Mouse (Mus musculus) spleen, adult 2 months (tissue): ENCODE data around the gene Kcnh7. TPM values are rescaled to one million over a fixed set of nuclear protein-coding genes. Genes with fewer than 3 reads are reported as not detected.

Experiments used
- DNase-seq, 2 experiments: peaks; one replicate each; pipeline versions ENCODE4 v3.0.0 to v3.0.0-alpha.2; 2012 to 2021; ENCODE audit warnings: low spot score in 2 of 2, low read depth in 1 of 2
- H3K27ac ChIP-seq: fragments of 200-500 bp; 2 replicates; pipeline ENCODE4 v1.5.1; 2012; ENCODE audit warnings: low read length, inconsistent platforms; ENCODE audit not compliant: insufficient read depth
- H3K27me3 ChIP-seq: fragments of 200-500 bp; 2 replicates; pipeline ENCODE4 v1.6.1; 2012; ENCODE audit warnings: mild to moderate bottlenecking, moderate library complexity, low read length, inconsistent platforms; ENCODE audit not compliant: control insufficient read depth, insufficient read depth
- H3K36me3 ChIP-seq: fragments of 200-500 bp; 2 replicates; pipeline ENCODE4 v1.6.1; 2012; ENCODE audit warnings: mild to moderate bottlenecking, low read length, inconsistent platforms; ENCODE audit not compliant: control insufficient read depth, insufficient read depth
- H3K4me1 ChIP-seq: fragments of 200-500 bp; 2 replicates; pipeline ENCODE4 v1.6.1; 2011; ENCODE audit warnings: inconsistent platforms; ENCODE audit not compliant: control insufficient read depth, insufficient read depth, insufficient read length
- H3K4me3 ChIP-seq: fragments of 200-500 bp; 2 replicates; pipeline ENCODE4 v1.5.1; 2011; ENCODE audit warnings: mild to moderate bottlenecking, inconsistent platforms; ENCODE audit not compliant: insufficient read depth, insufficient read length; ENCODE audit errors: extremely low read depth
- CTCF ChIP-seq: fragments of 200-500 bp; IDR thresholded peaks from 2 replicates; pipeline ENCODE4 v1.5.1; 2011; ENCODE audit warnings: mild to moderate bottlenecking, inconsistent platforms; ENCODE audit not compliant: insufficient read depth, insufficient read length, insufficient replicate concordance; ENCODE audit errors: extremely low read depth
- POLR2A ChIP-seq: fragments of 200-500 bp; IDR thresholded peaks from 2 replicates; pipeline ENCODE4 v1.6.1; 2011; ENCODE audit warnings: low read depth, low read length, inconsistent platforms
- WGBS: fragments of 180-500 bp; shearing (Covaris S2); methylation state at CpG from one replicate; pipeline ENCODE4 v1.1.7; 2018; 5-methylcytosine and 5-hydroxymethylcytosine counted together
- polyA plus RNA-seq: library from polyadenylated mRNA; depleted of rRNA; stranded (reverse); fragments of >200 nt; gene quantifications from 2 replicates; pipeline ENCODE4 v1.2.3, GENCODE M21; 2012; rRNA removed

Kcnh7 gene
- not detected in 2 replicates for polyA plus RNA-seq

GRCm38 (mm10) chr2:63183563-63184545 lies at the start of gene Kcnh7:
Gene Kcnh7, minus strand, starts transcription at chr2:63184287.
- Histone ChIP-seq H3K27ac (no peak within 1 kb of the TSS), H3K27me3 (no peaks in the 10 kb centered on the region), H3K4me3 (no peak within 1 kb of the TSS), H3K4me1 (no peaks in the 10 kb centered on the region), H3K36me3 (no peaks in the 10 kb centered on the region)
- DNase-seq: no peak
- TF ChIP-seq CTCF (no peak), POLR2A (no peak)
- 9% methylated on average over 47 of the region's 49 CpGs for WGBS

- Histone ChIP-seq H3K4me1 (no peaks in the 10 kb centered on the region), H3K36me3 (no peaks in the 10 kb centered on the region), H3K27me3 (no peaks in the 10 kb centered on the region), H3K4me3 (no peak overlapping the region), H3K27ac (no peak overlapping the region)
- TF ChIP-seq POLR2A (no peak), CTCF (no peak)
- 79% methylated on average over 3 of the region's 3 CpGs for WGBS
- DNase-seq: no peak
Measured at GRCm38 (mm10) chr2:63207435-63207834, 23.3 kb upstream of the Kcnh7 start.

GRCm38 (mm10) chr2:63186014-63186413 lies 1.9 kb upstream of the Kcnh7 start:
- Histone ChIP-seq H3K27me3 (no peaks in the 10 kb centered on the region), H3K27ac (no peak overlapping the region), H3K4me1 (no peaks in the 10 kb centered on the region), H3K4me3 (no peak overlapping the region), H3K36me3 (no peaks in the 10 kb centered on the region)
- no peak for DNase-seq
- TF ChIP-seq POLR2A: no peak
- TF ChIP-seq CTCF: no peak
- WGBS: 6% methylated on average over 2 of the region's 2 CpGs

- no peak for TF ChIP-seq CTCF
- no peak for TF ChIP-seq POLR2A
- H3K4me3 ChIP-seq: no peak overlapping the region
- no peak overlapping the region for H3K27ac ChIP-seq
- no peaks in the 10 kb centered on the region for H3K4me1 ChIP-seq
- WGBS: 15% methylated on average over 15 of the region's 15 CpGs
- no peaks in the 10 kb centered on the region for H3K27me3 ChIP-seq
- DNase-seq: no peak
- no peaks in the 10 kb centered on the region for H3K36me3 ChIP-seq
Measured at GRCm38 (mm10) chr2:63184551-63185430, 704 bp upstream of the Kcnh7 start.

GRCm38 (mm10) chr2:63153701-63154100 lies 30.4 kb downstream of the Kcnh7 start:
- Histone ChIP-seq H3K27ac (no peak overlapping the region), H3K36me3 (no peaks in the 10 kb centered on the region), H3K27me3 (no peaks in the 10 kb centered on the region), H3K4me3 (no peak overlapping the region), H3K4me1 (no peaks in the 10 kb centered on the region)
- TF ChIP-seq POLR2A (no peak), CTCF (no peak)
- DNase-seq: no peak

- TF ChIP-seq CTCF (no peak), POLR2A (no peak)
- 64% methylated on average over 2 of the region's 2 CpGs for WGBS
- no peaks in the 10 kb centered on the region for H3K36me3 ChIP-seq
- H3K4me3 ChIP-seq: no peak overlapping the region; the same call in 1 of the 2 replicates
- no peak overlapping the region for H3K27ac ChIP-seq
- H3K27me3 ChIP-seq: no peaks in the 10 kb centered on the region
- H3K4me1 ChIP-seq: no peaks in the 10 kb centered on the region
- no peak for DNase-seq
Measured at GRCm38 (mm10) chr2:63127762-63128516, 56.1 kb downstream of the Kcnh7 start.
